Mouse (Mus musculus): ENCODE measurements around the gene Vapb.

GRCm38 (mm10) chr2:173784884-173785283 lies 47.6 kb downstream of the Vapb start:
- no peak for TF ChIP-seq CTCF (IDR thresholded peaks at IDR 0.05; ENCODE audit: control insufficient read depth, insufficient read depth, insufficient replicate concordance, low read depth, low read length)
- TF ChIP-seq POLR2A (IDR thresholded peaks at IDR 0.05; ENCODE audit: control insufficient read depth, low read depth, low read length) = no peak

All from testis, adult 2 months (tissue).